ENCODE assay signal across 10 mouse cellular contexts in genomic region chrX:144301476-144301875, GRCm38 (mm10). TPM values are rescaled to one million over a fixed set of nuclear protein-coding genes. Genes with fewer than 3 reads are reported as not detected.
DNase-seq lines count a peak whose midpoint lies in the region; ATAC-seq and TF ChIP-seq lines count a peak whose summit lies in the region.
"Had no signal": no experiment of that assay in that cellular context is flagged by ENCODE, and none has a peak within 500 bp of the region (broad histone marks: within the 10 kb centered on the region; RNA-seq: fewer than 3 reads in every experiment).

No protein-coding gene starts in this region.

- no peaks in the 10 kb centered on the region for H3K4me1 ChIP-seq in forebrain, embryonic 15.5 days
- H3K4me1 ChIP-seq in forebrain, embryonic 12.5 days = no peaks in the 10 kb centered on the region
- H3K4me1 ChIP-seq in kidney, embryonic 16.5 days (ENCODE audit: insufficient read depth, low read length) = no peaks in the 10 kb centered on the region
- H3K4me1 ChIP-seq in lung, embryonic 14.5 days (ENCODE audit: insufficient read depth) = no peaks in the 10 kb centered on the region
- H3K4me1 ChIP-seq in thymus, adult 2 months (replicated peaks; ENCODE audit: control insufficient read depth, insufficient read depth, low read length) = no peaks in the 10 kb centered on the region
- H3K4me1 ChIP-seq: midbrain, embryonic 13.5 days had no signal

- WGBS in forebrain, embryonic 15.5 days = 55% methylated on average over 2 of the region's 2 CpGs
- 76% methylated on average over 2 of the region's 2 CpGs for WGBS in forebrain, embryonic 12.5 days
- WGBS in kidney, embryonic 16.5 days = 67% methylated on average over 2 of the region's 2 CpGs
- WGBS in lung, embryonic 14.5 days = 67% methylated on average over 2 of the region's 2 CpGs
- 76% methylated on average over 2 of the region's 2 CpGs for WGBS in thymus, adult 2 months

- H3K9ac ChIP-seq in forebrain, embryonic 15.5 days (replicated peaks) = no peak overlapping the region
- H3K9ac ChIP-seq in forebrain, embryonic 12.5 days = no peak overlapping the region
- H3K9ac ChIP-seq in kidney, embryonic 16.5 days (replicated peaks; ENCODE audit: low read length) = no peak overlapping the region
- H3K9ac ChIP-seq in lung, embryonic 14.5 days = no peak overlapping the region
- H3K9ac ChIP-seq: midbrain, embryonic 13.5 days had no signal

- peak; percentile 57; the same call in 1 of the 2 replicates for ATAC-seq in forebrain, embryonic 15.5 days (replicated peaks)
- no peak for ATAC-seq in forebrain, embryonic 12.5 days (ENCODE audit: low FRiP score)
- ATAC-seq in kidney, embryonic 16.5 days (ENCODE audit: low FRiP score, low TSS enrichment) = peak; percentile 46; the same call in 1 of the 2 replicates
- no peak for ATAC-seq in lung, embryonic 14.5 days (ENCODE audit: insufficient read depth)
- ATAC-seq: midbrain, embryonic 13.5 days had no signal

- H3K36me3 ChIP-seq in forebrain, embryonic 15.5 days = no peaks in the 10 kb centered on the region
- no peaks in the 10 kb centered on the region for H3K36me3 ChIP-seq in forebrain, embryonic 12.5 days (replicated peaks)
- no peaks in the 10 kb centered on the region for H3K36me3 ChIP-seq in kidney, embryonic 16.5 days (ENCODE audit: insufficient read depth, low read length)
- H3K36me3 ChIP-seq in lung, embryonic 14.5 days (ENCODE audit: insufficient read depth) = no peaks in the 10 kb centered on the region
- no peaks in the 10 kb centered on the region for H3K36me3 ChIP-seq in thymus, adult 2 months (ENCODE audit: control insufficient read depth, insufficient read depth, low read length)
- H3K36me3 ChIP-seq: midbrain, embryonic 13.5 days had no signal

- no peak for TF ChIP-seq POLR2A in thymus, adult 2 months (IDR thresholded peaks at IDR 0.05; ENCODE audit: control insufficient read depth, extremely low read depth, insufficient read depth, low read length, poor library complexity)

- no peak overlapping the region for H3K4me2 ChIP-seq in forebrain, embryonic 15.5 days (replicated peaks)
- no peak overlapping the region for H3K4me2 ChIP-seq in forebrain, embryonic 12.5 days
- no peak overlapping the region for H3K4me2 ChIP-seq in kidney, embryonic 16.5 days (replicated peaks; ENCODE audit: low read depth, low read length)
- H3K4me2 ChIP-seq in lung, embryonic 14.5 days = no peak overlapping the region
- H3K4me2 ChIP-seq: midbrain, embryonic 13.5 days had no signal

- DNase-seq in kidney, adult 18-20 months = no peak
- DNase-seq in lung, embryonic 14.5 days = peak; percentile 67
- no peak for DNase-seq in lung, postnatal 14 days
- DNase-seq in brain, adult 2 months (ENCODE audit: low read depth, low spot score) = peak; percentile 52
- no peak for DNase-seq in thymus, adult 2 months

- no peaks in the 10 kb centered on the region for H3K9me3 ChIP-seq in forebrain, embryonic 15.5 days
- H3K9me3 ChIP-seq in forebrain, embryonic 12.5 days = no peaks in the 10 kb centered on the region
- H3K9me3 ChIP-seq in kidney, embryonic 16.5 days (ENCODE audit: low read length) = no peaks in the 10 kb centered on the region
- no peaks in the 10 kb centered on the region for H3K9me3 ChIP-seq in lung, embryonic 14.5 days (ENCODE audit: low read depth, low read length)
- H3K9me3 ChIP-seq: midbrain, embryonic 13.5 days had no signal

- H3K4me3 ChIP-seq in forebrain, embryonic 15.5 days = no peak overlapping the region
- H3K4me3 ChIP-seq in forebrain, embryonic 12.5 days (replicated peaks) = no peak overlapping the region
- no peak overlapping the region for H3K4me3 ChIP-seq in kidney, embryonic 16.5 days (ENCODE audit: low read length)
- no peak overlapping the region for H3K4me3 ChIP-seq in lung, embryonic 14.5 days (ENCODE audit: low read depth, low read length)
- H3K4me3 ChIP-seq in thymus, adult 2 months (ENCODE audit: control insufficient read depth, insufficient read depth, low read length) = no peak overlapping the region
- H3K4me3 ChIP-seq: midbrain, embryonic 13.5 days had no signal

- TF ChIP-seq CTCF in lung, embryonic 14.5 days (IDR thresholded peaks at IDR 0.05; ENCODE audit: low read depth) = peak; percentile 58
- TF ChIP-seq CTCF in thymus, adult 2 months (IDR thresholded peaks at IDR 0.05; ENCODE audit: borderline replicate concordance, control insufficient read depth, extremely low read depth, insufficient read depth, low read length, poor library complexity) = no peak

- no peaks in the 10 kb centered on the region for H3K27me3 ChIP-seq in forebrain, embryonic 15.5 days
- H3K27me3 ChIP-seq in forebrain, embryonic 12.5 days = no peaks in the 10 kb centered on the region
- no peaks in the 10 kb centered on the region for H3K27me3 ChIP-seq in kidney, embryonic 16.5 days (ENCODE audit: insufficient read depth, low read length)
- no peaks in the 10 kb centered on the region for H3K27me3 ChIP-seq in lung, embryonic 14.5 days (ENCODE audit: insufficient read depth, low read length)
- no peaks in the 10 kb centered on the region for H3K27me3 ChIP-seq in thymus, adult 2 months (ENCODE audit: control insufficient read depth, insufficient read depth, low read length)
- H3K27me3 ChIP-seq: CH12.LX; midbrain, embryonic 13.5 days had no signal

- H3K27ac ChIP-seq in forebrain, embryonic 15.5 days (replicated peaks) = no peak overlapping the region
- H3K27ac ChIP-seq in forebrain, embryonic 12.5 days = no peak overlapping the region
- H3K27ac ChIP-seq in kidney, embryonic 16.5 days (ENCODE audit: low read length) = no peak overlapping the region
- no peak overlapping the region for H3K27ac ChIP-seq in lung, embryonic 14.5 days (ENCODE audit: low read depth)
- H3K27ac ChIP-seq in thymus, adult 2 months (ENCODE audit: control insufficient read depth, insufficient read depth, low read length) = no peak overlapping the region
- H3K27ac ChIP-seq: midbrain, embryonic 13.5 days had no signal

RNA-seq across cellular contexts. Expression of gene Alg13, which starts 16.1 kb away (rescaled TPM):
- 15.6 and 18.3 TPM in 2 replicates for polyA plus RNA-seq in forebrain, embryonic 15.5 days (2015; fragmentation: Nextera tagmentation; extraction: Ambion mirVana)
- polyA plus RNA-seq in forebrain, embryonic 12.5 days (2016; fragmentation: Nextera tagmentation; extraction: Ambion mirVana) = 23.8 and 25.9 TPM in 2 replicates
- 22.9 and 27.4 TPM in 2 replicates for polyA plus RNA-seq in kidney, embryonic 16.5 days (2015; fragmentation: Nextera tagmentation; extraction: Ambion mirVana)
- 27.7 TPM in 2 replicates for polyA plus RNA-seq in lung, embryonic 14.5 days (2014; fragmentation: Nextera tagmentation; extraction: Ambion mirVana)
- 13.4 and 14.5 TPM in 2 replicates for polyA plus RNA-seq in thymus, adult 2 months (2012; rRNA removed)

Comparison
In these comparisons a context has a peak if more than half of its experiments do, and no peak if none do; other contexts are left out.
1. ATAC-seq: peak in forebrain, embryonic 15.5 days (single experiment) and kidney, embryonic 16.5 days (single experiment); none in forebrain, embryonic 12.5 days (single experiment) and lung, embryonic 14.5 days (single experiment).
2. DNase-seq: peak in lung, embryonic 14.5 days (single experiment) and brain, adult 2 months (single experiment); none in kidney, adult 18-20 months (single experiment), lung, postnatal 14 days (single experiment) and thymus, adult 2 months (single experiment).